ENCODE assay signal across 12 mouse cellular contexts in genomic region chr19:15583782-15584693, GRCm38 (mm10).
A peak's percentile ranks its signal among the peaks of the same experiment; 100 is the strongest.
DNase-seq lines count a peak whose midpoint lies in the region; ATAC-seq and TF ChIP-seq lines count a peak whose summit lies in the region.
"Had no signal": no experiment of that assay in that cellular context is flagged by ENCODE, and none has a peak within 500 bp of the region (broad histone marks: within the 10 kb centered on the region; RNA-seq: fewer than 3 reads in every experiment).

No protein-coding gene starts in this region.

- H3K4me2 ChIP-seq in embryonic facial prominence, embryonic 14.5 days (ENCODE audit: low read depth, low read length): no peak overlapping the region
- peak overlapping the region; percentile 17; the same call in 1 of the 2 replicates for H3K4me2 ChIP-seq in hindbrain, embryonic 11.5 days (replicated peaks; ENCODE audit: low read depth, low read length)
- peak overlapping the region; percentile 41 for H3K4me2 ChIP-seq in midbrain, embryonic 13.5 days (replicated peaks)
- H3K4me2 ChIP-seq: intestine, embryonic 15.5 days had no signal

- H3K9ac ChIP-seq in embryonic facial prominence, embryonic 14.5 days (ENCODE audit: low read depth, low read length): no peak overlapping the region
- no peak overlapping the region for H3K9ac ChIP-seq in hindbrain, embryonic 11.5 days (ENCODE audit: low read depth, low read length)
- no peak overlapping the region for H3K9ac ChIP-seq in midbrain, embryonic 13.5 days (replicated peaks)
- H3K9ac ChIP-seq: intestine, embryonic 15.5 days had no signal

- H3K27ac ChIP-seq in embryonic facial prominence, embryonic 14.5 days (replicated peaks; ENCODE audit: low read depth, low read length): no peak overlapping the region
- no peak overlapping the region for H3K27ac ChIP-seq in embryonic facial prominence, embryonic 10.5 days (replicated peaks)
- H3K27ac ChIP-seq in hindbrain, embryonic 11.5 days (ENCODE audit: low read depth, low read length): no peak overlapping the region
- 0 out of 2 replicates have a peak overlapping the region, but pooled peaks have one; percentile 26 for H3K27ac ChIP-seq in midbrain, embryonic 13.5 days
- H3K27ac ChIP-seq: intestine, embryonic 15.5 days; kidney, postnatal 0 days had no signal

- peak; percentile 40 for DNase-seq in embryonic facial prominence, embryonic 14.5 days (ENCODE audit: low spot score)
- no peak for DNase-seq in embryonic facial prominence, embryonic 10.5 days (ENCODE audit: low spot score)
- peak; percentile 75 for DNase-seq in brain, embryonic 14.5 days (ENCODE audit: low read depth)
- peak; percentile 33 for DNase-seq in hindbrain, embryonic 11.5 days (ENCODE audit: low spot score)
- DNase-seq in ovary, adult 18-20 months (ENCODE audit: low spot score): no peak
- no peak for DNase-seq in adrenal gland, postnatal 4 days (ENCODE audit: low spot score in 2 of 2)
- no peak for DNase-seq in lung, adult 2 months
- DNase-seq: cerebellum, adult 9-10 months; layer of hippocampus, adult 9-11 months had no signal

- peak; percentile 6; the same call in 1 of the 2 replicates for TF ChIP-seq CTCF in brain, embryonic 14.5 days (IDR thresholded peaks at IDR 0.05; ENCODE audit: borderline replicate concordance, extremely low read depth, insufficient read depth, insufficient read length)
- no peak for TF ChIP-seq CTCF in lung, adult 2 months (IDR thresholded peaks at IDR 0.05; ENCODE audit: insufficient read depth, low read length)

- WGBS in embryonic facial prominence, embryonic 14.5 days: 70% methylated on average over 15 of the region's 15 CpGs
- WGBS in embryonic facial prominence, embryonic 10.5 days: 80% methylated on average over 15 of the region's 15 CpGs
- WGBS in hindbrain, embryonic 11.5 days: 41% methylated on average over 15 of the region's 15 CpGs
- 22% methylated on average over 15 of the region's 15 CpGs for WGBS in midbrain, embryonic 13.5 days
- WGBS in lung, adult 2 months: 78% methylated on average over 15 of the region's 15 CpGs

- H3K9me3 ChIP-seq in embryonic facial prominence, embryonic 14.5 days (ENCODE audit: control insufficient read depth, low read length): 0 out of 2 replicates have a peak, but pooled peaks cover 6% of the 10 kb centered on the region
- no peaks in the 10 kb centered on the region for H3K9me3 ChIP-seq in embryonic facial prominence, embryonic 10.5 days
- H3K9me3 ChIP-seq in hindbrain, embryonic 11.5 days (ENCODE audit: control insufficient read depth, low read length): no peaks in the 10 kb centered on the region
- peaks cover 9% of the 10 kb centered on the region for H3K9me3 ChIP-seq in midbrain, embryonic 13.5 days
- H3K9me3 ChIP-seq: intestine, embryonic 15.5 days had no signal

- H3K4me1 ChIP-seq in embryonic facial prominence, embryonic 14.5 days (ENCODE audit: control insufficient read depth, insufficient read depth, low read length): 0 out of 2 replicates have a peak, but pooled peaks cover 3% of the 10 kb centered on the region
- H3K4me1 ChIP-seq in embryonic facial prominence, embryonic 10.5 days: peaks cover 14% of the 10 kb centered on the region
- H3K4me1 ChIP-seq in hindbrain, embryonic 11.5 days (replicated peaks; ENCODE audit: control insufficient read depth, insufficient read depth, low read length): no peaks in the 10 kb centered on the region
- H3K4me1 ChIP-seq in midbrain, embryonic 13.5 days (replicated peaks): peaks cover 29% of the 10 kb centered on the region
- H3K4me1 ChIP-seq in lung, adult 2 months (ENCODE audit: control insufficient read depth, insufficient read depth, low read length): no peaks in the 10 kb centered on the region
- H3K4me1 ChIP-seq: intestine, embryonic 15.5 days had no signal

- no peak for TF ChIP-seq POLR2A in brain, embryonic 14.5 days (IDR thresholded peaks at IDR 0.05; ENCODE audit: borderline replicate concordance, extremely low read depth, insufficient read depth, insufficient read length, poor library complexity, severe bottlenecking)
- TF ChIP-seq POLR2A in lung, adult 2 months (IDR thresholded peaks at IDR 0.05; ENCODE audit: borderline replicate concordance, extremely low read depth, low read depth, low read length): no peak

- H3K36me3 ChIP-seq in embryonic facial prominence, embryonic 14.5 days (ENCODE audit: control insufficient read depth, insufficient read depth, low read length): no peaks in the 10 kb centered on the region
- no peaks in the 10 kb centered on the region for H3K36me3 ChIP-seq in embryonic facial prominence, embryonic 10.5 days (replicated peaks)
- H3K36me3 ChIP-seq in hindbrain, embryonic 11.5 days (ENCODE audit: control insufficient read depth, insufficient read depth, low read length): no peaks in the 10 kb centered on the region
- H3K36me3 ChIP-seq in midbrain, embryonic 13.5 days: no peaks in the 10 kb centered on the region
- H3K36me3 ChIP-seq: intestine, embryonic 15.5 days had no signal

- H3K4me3 ChIP-seq in embryonic facial prominence, embryonic 14.5 days (ENCODE audit: low read depth, low read length): no peak overlapping the region
- no peak overlapping the region for H3K4me3 ChIP-seq in embryonic facial prominence, embryonic 10.5 days
- H3K4me3 ChIP-seq in hindbrain, embryonic 11.5 days (ENCODE audit: low read depth, low read length): no peak overlapping the region
- no peak overlapping the region for H3K4me3 ChIP-seq in midbrain, embryonic 13.5 days (replicated peaks)
- no peak overlapping the region for H3K4me3 ChIP-seq in lung, adult 2 months (replicated peaks; ENCODE audit: extremely low read depth, low read depth, low read length)
- H3K4me3 ChIP-seq: intestine, embryonic 15.5 days had no signal

- 0 out of 2 replicates have a peak, but pooled peaks have one; percentile 18 for ATAC-seq in embryonic facial prominence, embryonic 14.5 days (ENCODE audit: low read depth)
- peak; percentile 67 for ATAC-seq in hindbrain, embryonic 11.5 days (ENCODE audit: low FRiP score)
- ATAC-seq in midbrain, embryonic 13.5 days: peak; percentile 80
- ATAC-seq: intestine, embryonic 15.5 days had no signal

- H3K27me3 ChIP-seq in embryonic facial prominence, embryonic 14.5 days (replicated peaks; ENCODE audit: control insufficient read depth, insufficient read depth, low read length): no peaks in the 10 kb centered on the region
- H3K27me3 ChIP-seq in embryonic facial prominence, embryonic 10.5 days (replicated peaks; ENCODE audit: low read depth, poor library complexity, severe bottlenecking): no peaks in the 10 kb centered on the region
- no peaks in the 10 kb centered on the region for H3K27me3 ChIP-seq in hindbrain, embryonic 11.5 days (ENCODE audit: control insufficient read depth, insufficient read depth, low read length)
- H3K27me3 ChIP-seq in midbrain, embryonic 13.5 days: no peaks in the 10 kb centered on the region; the same call in none of the 2 replicates
- H3K27me3 ChIP-seq: intestine, embryonic 15.5 days had no signal

Comparison
In these comparisons a context has a peak if more than half of its experiments do, and no peak if none do; other contexts are left out.
1. DNase-seq: peak in embryonic facial prominence, embryonic 14.5 days (single experiment), brain, embryonic 14.5 days (single experiment) and hindbrain, embryonic 11.5 days (single experiment); none in embryonic facial prominence, embryonic 10.5 days (single experiment), ovary, adult 18-20 months (single experiment), adrenal gland, postnatal 4 days (0 of 2) and lung, adult 2 months (single experiment).
2. ATAC-seq: peak in every context shown above with its lines; median percentile 80 in midbrain, embryonic 13.5 days; 67 in hindbrain, embryonic 11.5 days; 18 in embryonic facial prominence, embryonic 14.5 days.